11 mouse cellular contexts compared by ENCODE assay signal in genomic region chr6:137702918-137703317, GRCm38 (mm10). TPM values are rescaled to one million over a fixed set of nuclear protein-coding genes. Genes with fewer than 3 reads are reported as not detected.
A peak's percentile ranks its signal among the peaks of the same experiment; 100 is the strongest.
DNase-seq lines count a peak whose midpoint lies in the region; ATAC-seq lines count a peak whose summit lies in the region.
"Had no signal": no experiment of that assay in that cellular context is flagged by ENCODE, and none has a peak within 500 bp of the region (broad histone marks: within the 10 kb centered on the region; RNA-seq: fewer than 3 reads in every experiment).

No protein-coding gene starts in this region.

- H3K27me3 ChIP-seq in kidney, embryonic 16.5 days (ENCODE audit: insufficient read depth, low read length), result no peaks in the 10 kb centered on the region
- no peaks in the 10 kb centered on the region for H3K27me3 ChIP-seq in heart, embryonic 11.5 days (ENCODE audit: control insufficient read depth, insufficient read depth, low read length)
- H3K27me3 ChIP-seq in lung, embryonic 15.5 days, result no peaks in the 10 kb centered on the region
- H3K27me3 ChIP-seq: forebrain, embryonic 12.5 days had no signal

- H3K4me2 ChIP-seq in kidney, embryonic 16.5 days (replicated peaks; ENCODE audit: low read depth, low read length), result no peak overlapping the region
- no peak overlapping the region for H3K4me2 ChIP-seq in heart, embryonic 11.5 days
- H3K4me2 ChIP-seq in lung, embryonic 15.5 days, result no peak overlapping the region
- H3K4me2 ChIP-seq: forebrain, embryonic 12.5 days; hindbrain, embryonic 14.5 days had no signal

- H3K4me3 ChIP-seq in kidney, embryonic 16.5 days (ENCODE audit: low read length), result no peak overlapping the region
- H3K4me3 ChIP-seq in heart, embryonic 11.5 days (ENCODE audit: low read depth, low read length), result no peak overlapping the region
- no peak overlapping the region for H3K4me3 ChIP-seq in lung, embryonic 15.5 days
- H3K4me3 ChIP-seq: forebrain, embryonic 12.5 days had no signal

- H3K4me1 ChIP-seq in kidney, embryonic 16.5 days (ENCODE audit: insufficient read depth, low read length), result 0 out of 2 replicates have a peak, but pooled peaks cover 8% of the 10 kb centered on the region
- no peaks in the 10 kb centered on the region for H3K4me1 ChIP-seq in heart, embryonic 11.5 days (ENCODE audit: control insufficient read depth, insufficient read depth, low read length)
- peaks cover 14% of the 10 kb centered on the region for H3K4me1 ChIP-seq in lung, embryonic 15.5 days
- H3K4me1 ChIP-seq: forebrain, embryonic 12.5 days had no signal

- no peaks in the 10 kb centered on the region for H3K36me3 ChIP-seq in kidney, embryonic 16.5 days (ENCODE audit: insufficient read depth, low read length)
- H3K36me3 ChIP-seq in heart, embryonic 11.5 days (ENCODE audit: control insufficient read depth, insufficient read depth, low read length), result no peaks in the 10 kb centered on the region
- H3K36me3 ChIP-seq in lung, embryonic 15.5 days, result no peaks in the 10 kb centered on the region
- H3K36me3 ChIP-seq: forebrain, embryonic 12.5 days had no signal

- ATAC-seq in kidney, embryonic 16.5 days (ENCODE audit: low FRiP score, low TSS enrichment), result no peak
- no peak for ATAC-seq in heart, embryonic 11.5 days (replicated peaks; ENCODE audit: insufficient number of reproducible peaks, low FRiP score, low TSS enrichment)
- peak; percentile 12; the same call in 1 of the 2 replicates for ATAC-seq in lung, embryonic 15.5 days (ENCODE audit: borderline replicate concordance, extremely low read depth, low FRiP score, low TSS enrichment)
- no peak for ATAC-seq in inflammation-experienced regulatory T-cells, adult 6 months
- ATAC-seq in granulocyte monocyte progenitor cell, adult 5-6 weeks (replicated peaks; ENCODE audit: poor library complexity, severe bottlenecking), result no peak

- no peaks in the 10 kb centered on the region for H3K9me3 ChIP-seq in kidney, embryonic 16.5 days (ENCODE audit: low read length)
- H3K9me3 ChIP-seq in heart, embryonic 11.5 days (replicated peaks; ENCODE audit: control insufficient read depth, low read length), result no peaks in the 10 kb centered on the region
- H3K9me3 ChIP-seq in lung, embryonic 15.5 days, result no peaks in the 10 kb centered on the region
- H3K9me3 ChIP-seq: forebrain, embryonic 12.5 days had no signal

- 58% methylated on average over 4 of the region's 4 CpGs for WGBS in kidney, embryonic 16.5 days
- WGBS in heart, embryonic 11.5 days (ENCODE audit: insufficient replicate concordance), result 71% methylated on average over 4 of the region's 4 CpGs
- WGBS in lung, embryonic 15.5 days, result 34% methylated on average over 4 of the region's 4 CpGs

- no peak overlapping the region for H3K27ac ChIP-seq in kidney, embryonic 16.5 days (ENCODE audit: low read length)
- H3K27ac ChIP-seq in heart, embryonic 11.5 days (ENCODE audit: low read depth, low read length), result peak overlapping the region; percentile 24; the same call in 1 of the 2 replicates
- H3K27ac ChIP-seq in lung, embryonic 15.5 days, result no peak overlapping the region
- H3K27ac ChIP-seq: forebrain, embryonic 12.5 days; hindbrain, embryonic 14.5 days had no signal

- DNase-seq in kidney, adult 9 months, result peak; percentile 33
- DNase-seq in adrenal gland, adult 8-10 months, result peak; percentile 85
- DNase-seq in ovary, postnatal 10 days (ENCODE audit: low spot score), result no peak
- DNase-seq: right cerebral cortex, postnatal 14 days had no signal

- H3K9ac ChIP-seq in kidney, embryonic 16.5 days (replicated peaks; ENCODE audit: low read length), result no peak overlapping the region
- no peak overlapping the region for H3K9ac ChIP-seq in heart, embryonic 11.5 days (ENCODE audit: low read depth, low read length)
- no peak overlapping the region for H3K9ac ChIP-seq in lung, embryonic 15.5 days
- H3K9ac ChIP-seq: forebrain, embryonic 12.5 days; hindbrain, embryonic 14.5 days had no signal

RNA-seq across cellular contexts. Expression of gene Strap, which starts 32.0 kb away (rescaled TPM):
- 162 and 164 TPM in 2 replicates for polyA plus RNA-seq in kidney, embryonic 16.5 days (2015; fragmentation: Nextera tagmentation; extraction: Ambion mirVana)
- 100 to 1,000 TPM in 3 of 4 experiments, 10 to 100 TPM in 1; 97.8 to 124 (median 106) TPM for total RNA-seq in adrenal gland, adult 8-10 months (2022)
- 148 and 160 TPM in 2 replicates for polyA plus RNA-seq in heart, embryonic 11.5 days (2014; fragmentation: Nextera tagmentation; extraction: Ambion mirVana)
- 155 and 161 TPM in 2 replicates for polyA plus RNA-seq in lung, embryonic 15.5 days (2015; fragmentation: Nextera tagmentation; extraction: Ambion mirVana)
- polyA plus RNA-seq in inflammation-experienced regulatory T-cells, adult 6 months (2017; shearing (Covaris generic)), result 10 to 100 TPM; 24.1 to 48.2 (median 29.5) TPM
- total RNA-seq in granulocyte monocyte progenitor cell, adult 5-6 weeks (2014; fragmentation: Nextera tagmentation), result 116 and 121 TPM in 2 replicates
- 155 and 171 TPM in 2 replicates for total RNA-seq in granulocyte monocyte progenitor cell, adult 5-6 weeks (2017)

RNA-seq across cellular contexts. Expression of gene Eps8, which starts 48.2 kb away (rescaled TPM):
- polyA plus RNA-seq in kidney, embryonic 16.5 days (2015; fragmentation: Nextera tagmentation; extraction: Ambion mirVana), result 42.0 and 43.0 TPM in 2 replicates
- 10 to 100 TPM; 26.3 to 56.6 (median 36.9) TPM for total RNA-seq in adrenal gland, adult 8-10 months (2022)
- polyA plus RNA-seq in heart, embryonic 11.5 days (2014; fragmentation: Nextera tagmentation; extraction: Ambion mirVana), result 18.7 TPM in 2 replicates
- polyA plus RNA-seq in lung, embryonic 15.5 days (2015; fragmentation: Nextera tagmentation; extraction: Ambion mirVana), result 24.5 and 26.0 TPM in 2 replicates
- polyA plus RNA-seq in inflammation-experienced regulatory T-cells, adult 6 months (2017; shearing (Covaris generic)), result 1 to 10 TPM in 1 of 3 experiments, under 1 TPM in 1, not detected in 1; 0.39 to 1.3 TPM
- total RNA-seq in granulocyte monocyte progenitor cell, adult 5-6 weeks (2014; fragmentation: Nextera tagmentation), result 1.3 and 2.1 TPM in 2 replicates
- 2.8 and 3.9 TPM in 2 replicates for total RNA-seq in granulocyte monocyte progenitor cell, adult 5-6 weeks (2017)

RNA-seq across cellular contexts. Expression of gene Dera, which starts 51.4 kb away (rescaled TPM):
- polyA plus RNA-seq in kidney, embryonic 16.5 days (2015; fragmentation: Nextera tagmentation; extraction: Ambion mirVana), result 76.2 and 79.0 TPM in 2 replicates
- total RNA-seq in adrenal gland, adult 8-10 months (2022), result 10 to 100 TPM; 14.2 to 21.2 (median 15.4) TPM
- 62.5 and 68.5 TPM in 2 replicates for polyA plus RNA-seq in heart, embryonic 11.5 days (2014; fragmentation: Nextera tagmentation; extraction: Ambion mirVana)
- 63.4 and 70.7 TPM in 2 replicates for polyA plus RNA-seq in lung, embryonic 15.5 days (2015; fragmentation: Nextera tagmentation; extraction: Ambion mirVana)
- polyA plus RNA-seq in inflammation-experienced regulatory T-cells, adult 6 months (2017; shearing (Covaris generic)), result 100 to 1,000 TPM in 1 of 3 experiments, 10 to 100 TPM in 2; 77.2 to 126 (median 80.3) TPM
- 46.0 and 48.5 TPM in 2 replicates for total RNA-seq in granulocyte monocyte progenitor cell, adult 5-6 weeks (2014; fragmentation: Nextera tagmentation)
- total RNA-seq in granulocyte monocyte progenitor cell, adult 5-6 weeks (2017), result 113 and 143 TPM in 2 replicates
